Comparison of ENCODE assay signal across 8 mouse cellular contexts in genomic region chr4:106910201-106911172, GRCm38 (mm10). TPM values are rescaled to one million over a fixed set of nuclear protein-coding genes. Genes with fewer than 3 reads are reported as not detected.
DNase-seq lines count a peak whose midpoint lies in the region; ATAC-seq and TF ChIP-seq lines count a peak whose summit lies in the region.

Gene Ssbp3, plus strand, starts transcription at chr4:106910701.

- ATAC-seq in forebrain, embryonic 16.5 days: peak; percentile 69
- peak; percentile 24 to 35; a peak in 1 of 4 replicates for ATAC-seq in hematopoietic stem cell, adult 5-6 weeks (replicated peaks in 1 of 2; ENCODE audit: insufficient read depth in 1 of 2, low FRiP score in 2 of 2, low TSS enrichment in 1 of 2, low read depth in 1 of 2, poor library complexity in 2 of 2, severe bottlenecking in 2 of 2)
- ATAC-seq in lung, embryonic 16.5 days (ENCODE audit: low read depth): peak; percentile 42

- H3K9me3 ChIP-seq in MEL (replicated peaks; ENCODE audit: insufficient read depth, low read length): no peaks in the 10 kb centered on the region
- H3K9me3 ChIP-seq in forebrain, embryonic 16.5 days (ENCODE audit: control insufficient read depth, low read length): no peaks in the 10 kb centered on the region
- no peaks in the 10 kb centered on the region for H3K9me3 ChIP-seq in lung, embryonic 16.5 days (ENCODE audit: control insufficient read depth, low read length)

- H3K9ac ChIP-seq in MEL (ENCODE audit: control insufficient read depth, low read depth, low read length, poor library complexity, severe bottlenecking): peak within 1 kb of the TSS; percentile 94
- H3K9ac ChIP-seq in forebrain, embryonic 16.5 days (replicated peaks; ENCODE audit: low read depth, low read length): peak within 1 kb of the TSS; percentile 98
- peak within 1 kb of the TSS; percentile 95 for H3K9ac ChIP-seq in lung, embryonic 16.5 days (ENCODE audit: low read length)

- WGBS in forebrain, embryonic 16.5 days: under 1% methylated on average over 51 of the region's 51 CpGs
- WGBS in lung, embryonic 16.5 days: under 1% methylated on average over 44 of the region's 51 CpGs

- peak within 1 kb of the TSS; percentile 98 for H3K27ac ChIP-seq in MEL (ENCODE audit: control insufficient read depth, low read depth, low read length)
- H3K27ac ChIP-seq in forebrain, embryonic 16.5 days (ENCODE audit: low read length): peak within 1 kb of the TSS; percentile 93
- peak within 1 kb of the TSS; percentile 99 for H3K27ac ChIP-seq in lung, embryonic 16.5 days (ENCODE audit: low read length)

- TF ChIP-seq CTCF in MEL (IDR thresholded peaks at IDR 0.05 in 2 of 3, conservative IDR thresholded peaks at IDR 0.05 in 1 of 3; ENCODE audit: control insufficient read depth in 1 of 3, insufficient read depth in 1 of 3, low read depth in 2 of 3, low read length in 3 of 3, poor library complexity in 1 of 3, severe bottlenecking in 1 of 3): no peak

- peaks cover 0 to 28% of the 10 kb centered on the region in 2 experiments; a peak in 2 of 4 replicates for H3K4me1 ChIP-seq in MEL (ENCODE audit: control insufficient read depth in 1 of 2, insufficient read depth in 2 of 2, low read length in 2 of 2)
- H3K4me1 ChIP-seq in forebrain, embryonic 16.5 days (replicated peaks; ENCODE audit: control insufficient read depth, insufficient read depth, low read length): peaks cover 39% of the 10 kb centered on the region
- peaks cover 51% of the 10 kb centered on the region for H3K4me1 ChIP-seq in lung, embryonic 16.5 days (replicated peaks; ENCODE audit: control insufficient read depth, insufficient read depth, low read length)

- TF ChIP-seq RAD21 in MEL (IDR thresholded peaks at IDR 0.05; ENCODE audit: low read depth, low read length): no peak; the same call in 1 of the 2 replicates

- peaks cover 38% of the 10 kb centered on the region for H3K79me2 ChIP-seq in MEL (ENCODE audit: control insufficient read depth, insufficient read depth, low read length, poor library complexity)

- peak within 1 kb of the TSS; percentile 70 to 79 for H3K4me3 ChIP-seq in MEL (ENCODE audit: control insufficient read depth in 1 of 2, insufficient read depth in 1 of 2, low read depth in 2 of 2, low read length in 2 of 2)
- peak within 1 kb of the TSS; percentile 64 for H3K4me3 ChIP-seq in forebrain, embryonic 16.5 days (replicated peaks; ENCODE audit: low read length)
- H3K4me3 ChIP-seq in lung, embryonic 16.5 days (ENCODE audit: low read length): peak within 1 kb of the TSS; percentile 80

- peak; percentile 95 for DNase-seq in MEL (ENCODE audit: low read depth, low spot score)
- DNase-seq in cerebellum, adult 11-12 months: peak; percentile 83
- peak; percentile 87 for DNase-seq in layer of hippocampus, adult 9-11 months
- peak; percentile 49 for DNase-seq in ovary, postnatal 10 days (ENCODE audit: low spot score)
- DNase-seq in thymus, postnatal 0 days (ENCODE audit: low spot score): peak; percentile 92

- H3K36me3 ChIP-seq in MEL (ENCODE audit: control insufficient read depth in 1 of 2, insufficient read depth in 2 of 2, low read length in 2 of 2): peaks cover 0 to 19% of the 10 kb centered on the region in 2 experiments; a peak in 3 of 4 replicates
- H3K36me3 ChIP-seq in forebrain, embryonic 16.5 days (ENCODE audit: control insufficient read depth, insufficient read depth): peaks cover 3% of the 10 kb centered on the region; the same call in 1 of the 2 replicates
- H3K36me3 ChIP-seq in lung, embryonic 16.5 days (ENCODE audit: control insufficient read depth, insufficient read depth, low read length): no peaks in the 10 kb centered on the region

- peak within 1 kb of the TSS; percentile 80 for H3K4me2 ChIP-seq in forebrain, embryonic 16.5 days (ENCODE audit: low read length)
- peak within 1 kb of the TSS; percentile 77 for H3K4me2 ChIP-seq in lung, embryonic 16.5 days (ENCODE audit: low read depth, low read length)

- no peaks in the 10 kb centered on the region for H3K27me3 ChIP-seq in MEL (ENCODE audit: control insufficient read depth in 1 of 2, insufficient read depth in 2 of 2, low read length in 2 of 2)
- H3K27me3 ChIP-seq in forebrain, embryonic 16.5 days (replicated peaks; ENCODE audit: control insufficient read depth, insufficient read depth, low read length): no peaks in the 10 kb centered on the region
- no peaks in the 10 kb centered on the region for H3K27me3 ChIP-seq in lung, embryonic 16.5 days (ENCODE audit: control insufficient read depth, insufficient read depth, low read depth, low read length)

- peak in 1 of 2 experiments; percentile 58; a peak in 3 of 4 replicates for TF ChIP-seq POLR2A in MEL (IDR thresholded peaks at IDR 0.05; ENCODE audit: control insufficient read depth in 1 of 2, insufficient read depth in 1 of 2, low read depth in 1 of 2, low read length in 2 of 2, poor library complexity in 1 of 2)

- TF ChIP-seq EP300 in MEL (IDR thresholded peaks at IDR 0.05; ENCODE audit: low read depth in 1 of 2, low read length in 2 of 2): peak; percentile 53 to 80; a peak in 3 of 4 replicates

TF ChIP-seq in MEL, 35 proteins besides CTCF, POLR2A, EP300 and RAD21:
- TF ChIP-seq MAZ (IDR thresholded peaks at IDR 0.05; ENCODE audit: low read depth, low read length): peak; percentile 83; the same call in 1 of the 2 replicates
- TF ChIP-seq SIN3A (IDR thresholded peaks at IDR 0.05; ENCODE audit: low read length): peak; percentile 99
- TF ChIP-seq ZC3H11A (IDR thresholded peaks at IDR 0.05; ENCODE audit: low read depth, low read length): no peak
- TF ChIP-seq TCF12 (IDR thresholded peaks at IDR 0.05; ENCODE audit: low read depth, low read length): peak; percentile 69
- no peak; the same call in 1 of the 2 replicates for TF ChIP-seq CHD1 (IDR thresholded peaks at IDR 0.05; ENCODE audit: low read depth, low read length)
- no peak for TF ChIP-seq KAT2A (conservative IDR thresholded peaks at IDR 0.05; ENCODE audit: low read depth, low read length)
- TF ChIP-seq ZKSCAN1 (IDR thresholded peaks at IDR 0.05; ENCODE audit: low read depth, low read length): no peak
- no peak for TF ChIP-seq ZMIZ1 (IDR thresholded peaks at IDR 0.05; ENCODE audit: low read depth, low read length)
- TF ChIP-seq MAX (IDR thresholded peaks at IDR 0.05; ENCODE audit: low read length): peak; percentile 51; the same call in 1 of the 2 replicates
- peak; percentile 66; the same call in 1 of the 2 replicates for TF ChIP-seq MYC (IDR thresholded peaks at IDR 0.05; ENCODE audit: low read depth, low read length)
- peak; percentile 85 for TF ChIP-seq HCFC1 (IDR thresholded peaks at IDR 0.05; ENCODE audit: low read depth, low read length)
- peak; percentile 48 for TF ChIP-seq CHD2 (IDR thresholded peaks at IDR 0.05; ENCODE audit: low read length)
- TF ChIP-seq SMC3 (IDR thresholded peaks at IDR 0.05; ENCODE audit: low read depth, low read length): no peak; the same call in 1 of the 2 replicates
- TF ChIP-seq POLR2AphosphoS5 (IDR thresholded peaks at IDR 0.05; ENCODE audit: borderline replicate concordance, low read depth, low read length): no peak
- no peak for TF ChIP-seq NRF1 (IDR thresholded peaks at IDR 0.05; ENCODE audit: insufficient read depth, low read depth, low read length, poor library complexity, severe bottlenecking)
- TF ChIP-seq UBTF (IDR thresholded peaks at IDR 0.05; ENCODE audit: borderline replicate concordance, insufficient read depth, low read depth, low read length): no peak
- no peak for TF ChIP-seq MYB (IDR thresholded peaks at IDR 0.05; ENCODE audit: low read depth, low read length)
- TF ChIP-seq E2F4 (IDR thresholded peaks at IDR 0.05; ENCODE audit: borderline replicate concordance, low read depth, low read length): no peak
- TF ChIP-seq TAL1 (IDR thresholded peaks at IDR 0.05; ENCODE audit: low read length): no peak
- no peak for TF ChIP-seq MEF2A (IDR thresholded peaks at IDR 0.05; ENCODE audit: extremely low read depth, insufficient replicate concordance, low read depth, low read length, poor library complexity, severe bottlenecking)
- no peak for TF ChIP-seq JUND (IDR thresholded peaks at IDR 0.05; ENCODE audit: low read depth, low read length)
- 0 out of 2 replicates have a peak, but pooled peaks have one; percentile 45 for TF ChIP-seq BHLHE40 (IDR thresholded peaks at IDR 0.05; ENCODE audit: borderline replicate concordance, low read depth, low read length)
- TF ChIP-seq ZNF384 (IDR thresholded peaks at IDR 0.05; ENCODE audit: low read depth, low read length): peak; percentile 100
- TF ChIP-seq MXI1 (IDR thresholded peaks at IDR 0.05; ENCODE audit: low read depth, low read length): peak; percentile 83
- TF ChIP-seq NELFE (IDR thresholded peaks at IDR 0.05; ENCODE audit: low read depth, low read length): no peak; the same call in 1 of the 2 replicates
- no peak for TF ChIP-seq ELF1 (IDR thresholded peaks at IDR 0.05; ENCODE audit: low read depth, low read length)
- peak; percentile 77 for TF ChIP-seq ETS1 (IDR thresholded peaks at IDR 0.05; ENCODE audit: low read depth, low read length)
- TF ChIP-seq GABPA (IDR thresholded peaks at IDR 0.05; ENCODE audit: low read depth, low read length): no peak
- TF ChIP-seq POLR2AphosphoS2 (IDR thresholded peaks at IDR 0.05; ENCODE audit: low read length): peak; percentile 53; the same call in 1 of the 2 replicates
- no peak; the same call in 1 of the 2 replicates for TF ChIP-seq MAFK (IDR thresholded peaks at IDR 0.05; ENCODE audit: borderline replicate concordance, low read depth, low read length)
- peak; percentile 89 for TF ChIP-seq RCOR1 (IDR thresholded peaks at IDR 0.05; ENCODE audit: low read depth, low read length)
- TF ChIP-seq USF1 (IDR thresholded peaks at IDR 0.05; ENCODE audit: low read depth, low read length): no peak
- peak; percentile 92 for TF ChIP-seq TBP (IDR thresholded peaks at IDR 0.05; ENCODE audit: low read depth, low read length)
- peak; percentile 73 for TF ChIP-seq GATA1 (IDR thresholded peaks at IDR 0.05; ENCODE audit: low read depth, low read length)
- TF ChIP-seq USF2 (IDR thresholded peaks at IDR 0.05; ENCODE audit: borderline replicate concordance in 1 of 2, insufficient read depth in 1 of 2, low read depth in 1 of 2, low read length in 2 of 2): no peak

RNA-seq across cellular contexts. Expression of gene Ssbp3, which starts in this region (rescaled TPM):
- total RNA-seq in MEL (2012; rRNA removed): 28.3 and 30.5 TPM in 2 replicates
- 100 to 1,000 TPM; 116 to 242 TPM for polyA plus RNA-seq in MEL (2012; ENCODE audit: insufficient read depth in 1 of 2, insufficient read length in 2 of 2, low read depth in 1 of 2, low replicate concordance in 2 of 2, missing spikeins in 1 of 2)
- 163 and 167 TPM in 2 replicates for polyA plus RNA-seq in forebrain, embryonic 16.5 days (2015; fragmentation: Nextera tagmentation; extraction: Ambion mirVana)
- 47.4 and 51.3 TPM in 2 replicates for total RNA-seq in hematopoietic stem cell, adult 5-6 weeks (2017)
- 49.5 and 61.7 TPM in 2 replicates for polyA plus RNA-seq in lung, embryonic 16.5 days (2015; fragmentation: Nextera tagmentation; extraction: Ambion mirVana)
- 93.6 and 106 TPM in 2 replicates for polyA plus RNA-seq in thymus, postnatal 0 days (2015; fragmentation: Nextera tagmentation; extraction: Ambion mirVana)

Comparison
In these comparisons a context has a peak if more than half of its experiments do, and no peak if none do; other contexts are left out.
1. Peak in every context shown above with its lines: DNase-seq, ATAC-seq, H3K4me3 ChIP-seq and H3K27ac ChIP-seq.